Mouse (Mus musculus) layer of hippocampus, adult 11-12 months (tissue): ENCODE results near the gene Dock7.

Experiments
- DNase-seq: peaks from one replicate; pipeline ENCODE4 v3.0.0; 2022; ENCODE audit warnings: low spot score

Gene Dock7

GRCm38 (mm10) chr4:99120211-99121122 lies at the start of gene Dock7:
TSS of gene Dock7 (minus strand) at chr4:99120915.
- DNase-seq, result peak; percentile 65

DNA sequence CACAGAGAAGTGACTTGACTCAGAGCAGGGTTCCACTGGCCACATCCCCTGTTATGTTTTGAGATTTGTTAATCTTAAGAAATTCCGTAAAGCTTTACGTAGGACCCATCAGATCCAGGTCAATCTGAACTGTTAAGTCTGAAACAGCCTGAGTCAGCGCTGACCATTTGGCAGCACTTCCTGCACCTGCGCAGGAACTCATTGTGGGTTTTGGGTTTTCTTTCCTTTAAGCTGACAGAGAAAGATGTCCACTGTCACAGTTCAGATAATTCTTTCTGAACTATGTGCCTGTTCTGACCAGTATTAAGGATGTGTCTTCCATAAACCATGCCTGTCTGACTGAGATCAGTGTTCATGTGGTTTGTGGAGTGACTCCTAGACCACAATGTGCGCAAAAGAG lies 48.2 kb upstream of the Dock7 start:
- DNase-seq, result no peak

GRCm38 (mm10) chr4:99163547-99163946 lies 42.8 kb upstream of the Dock7 start:
- no peak for DNase-seq

- no peak for DNase-seq
Measured at GRCm38 (mm10) chr4:99163001-99163400, 42.3 kb upstream of the Dock7 start.

- DNase-seq, result no peak
Measured at GRCm38 (mm10) chr4:99161457-99161971, 40.8 kb upstream of the Dock7 start.

GRCm38 (mm10) chr4:99160899-99161298 lies 40.2 kb upstream of the Dock7 start:
- DNase-seq, result no peak

DNA sequence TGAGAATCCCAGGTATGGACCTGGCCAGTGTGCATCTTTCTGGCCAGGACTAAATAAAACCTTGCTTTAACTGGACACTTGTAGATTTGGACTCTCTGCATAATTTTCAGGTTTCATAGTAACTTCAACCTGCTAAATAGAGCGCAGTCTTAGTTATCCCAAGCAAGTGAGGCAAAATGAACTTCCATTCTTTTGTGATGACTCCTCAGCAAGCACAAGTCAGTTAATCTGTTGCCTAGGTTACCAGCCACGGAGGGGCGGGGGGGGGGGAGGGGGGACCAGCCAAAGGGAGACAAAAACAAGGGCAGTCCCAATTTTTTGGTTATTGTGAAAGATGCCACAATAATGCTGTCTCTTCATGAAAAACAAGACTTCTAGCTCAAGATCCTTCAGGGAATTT lies 39.7 kb upstream of the Dock7 start:
- no peak for DNase-seq

DNA sequence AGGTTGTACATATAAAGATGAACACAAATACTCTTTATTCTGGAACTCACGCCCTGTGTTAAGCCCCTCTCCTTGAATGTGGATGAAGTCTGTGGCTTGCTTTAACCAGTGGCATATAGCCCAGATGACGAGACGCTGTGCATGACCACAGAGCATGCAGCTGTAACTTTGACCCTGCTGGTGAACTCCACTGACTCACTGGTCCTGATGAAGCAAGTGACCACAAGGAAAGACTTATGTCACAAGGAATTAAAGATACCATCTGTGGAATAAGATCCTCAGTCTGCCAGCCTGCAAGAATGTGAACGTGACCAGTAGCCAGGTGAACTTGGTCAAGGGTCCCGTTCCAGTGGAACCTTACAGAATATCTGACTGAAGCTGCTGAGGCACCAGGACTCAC lies 37.8 kb upstream of the Dock7 start:
- DNase-seq, result no peak

- DNase-seq, result no peak
Measured at GRCm38 (mm10) chr4:99156641-99157307, 36.1 kb upstream of the Dock7 start.

DNA sequence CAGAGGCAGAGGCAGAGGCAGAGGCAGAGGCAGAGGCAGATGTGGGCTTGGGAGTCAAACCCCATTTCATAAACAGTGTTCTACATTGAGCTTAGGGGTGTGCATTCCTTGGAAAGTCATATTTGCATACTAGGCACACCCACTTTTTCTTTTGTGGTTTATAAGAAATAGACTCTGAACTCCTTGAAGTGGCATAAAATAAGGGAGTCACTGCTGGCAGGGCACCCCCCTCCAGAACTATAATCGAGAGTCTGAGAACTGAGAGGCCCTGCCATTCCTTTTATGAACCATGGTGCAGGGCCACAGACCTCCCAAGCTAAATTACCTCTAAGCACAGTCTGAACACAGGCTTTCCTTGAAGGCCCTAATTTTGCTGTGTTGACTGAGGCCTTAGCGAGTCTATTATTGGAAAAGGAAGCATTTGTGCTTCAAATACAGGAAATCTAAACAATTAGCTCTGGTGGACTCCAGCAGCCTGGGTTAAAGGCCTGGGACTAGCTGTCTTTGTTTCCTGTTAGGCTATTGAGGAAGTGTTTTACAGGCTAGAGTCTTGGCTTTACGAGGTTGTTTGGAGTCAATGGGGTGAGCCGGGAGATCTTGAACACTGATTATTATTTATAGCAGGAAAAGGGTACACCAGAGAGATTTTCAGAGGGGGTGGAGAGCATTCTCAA lies 31.3 kb upstream of the Dock7 start:
- DNase-seq, result no peak

DNA sequence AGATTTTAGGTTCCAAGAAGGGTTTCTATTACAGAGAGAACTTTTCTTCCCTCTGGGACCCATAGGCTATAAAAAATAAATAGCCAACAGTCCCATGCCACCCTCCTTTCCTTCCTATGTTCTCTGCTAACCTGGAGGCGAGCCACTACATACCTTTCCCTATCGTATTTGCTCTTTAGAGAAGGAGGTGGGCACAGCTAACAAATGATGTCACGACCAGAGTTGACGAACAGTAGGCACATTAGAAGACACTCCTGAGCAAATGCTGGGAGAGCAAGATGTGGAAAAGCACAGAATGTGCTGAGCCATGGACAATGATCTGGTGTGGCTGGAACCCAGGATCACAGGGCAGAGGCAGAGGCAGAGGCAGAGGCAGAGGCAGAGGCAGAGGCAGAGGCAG lies 30.7 kb upstream of the Dock7 start:
- DNase-seq, result no peak

- DNase-seq, result no peak
Measured at GRCm38 (mm10) chr4:99143323-99143722, 22.6 kb upstream of the Dock7 start.

GRCm38 (mm10) chr4:99141578-99141977 lies 20.9 kb upstream of the Dock7 start:
- no peak for DNase-seq

GRCm38 (mm10) chr4:99141171-99141570 lies 20.5 kb upstream of the Dock7 start:
- no peak for DNase-seq

DNA sequence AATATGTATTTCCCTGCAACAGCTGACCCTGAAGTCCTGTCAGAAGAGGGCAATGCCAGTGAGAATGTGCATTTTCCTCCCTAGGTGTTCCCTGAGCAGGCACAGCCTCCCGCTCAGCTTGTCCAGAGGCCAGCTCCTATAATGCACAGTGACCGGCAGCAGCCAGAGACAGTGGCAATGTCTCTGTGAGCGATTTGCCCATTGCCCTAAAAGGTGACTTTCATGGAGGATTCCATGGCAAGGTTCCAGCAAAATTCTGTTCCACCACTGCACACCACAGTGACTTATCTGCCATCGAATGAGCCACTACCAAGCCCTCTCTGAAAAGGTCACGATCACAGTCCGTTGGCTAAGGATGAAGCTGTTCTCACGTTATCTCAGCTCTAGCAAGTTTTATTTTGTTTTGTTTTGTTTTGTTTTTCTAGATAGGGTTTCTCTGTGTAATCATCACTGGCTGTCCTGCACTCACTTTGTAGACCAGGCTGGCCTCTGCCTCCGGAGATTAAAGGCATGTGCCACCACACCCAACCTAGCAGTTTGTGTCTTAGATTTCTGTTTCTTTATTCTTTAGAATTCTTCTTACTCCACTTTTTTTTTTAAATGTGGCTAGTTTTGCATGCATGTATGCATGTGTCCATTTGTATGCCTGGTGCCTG lies 17.4 kb upstream of the Dock7 start:
- no peak for DNase-seq

GRCm38 (mm10) chr4:99134522-99134921 lies 13.8 kb upstream of the Dock7 start:
- DNase-seq, result no peak

DNA sequence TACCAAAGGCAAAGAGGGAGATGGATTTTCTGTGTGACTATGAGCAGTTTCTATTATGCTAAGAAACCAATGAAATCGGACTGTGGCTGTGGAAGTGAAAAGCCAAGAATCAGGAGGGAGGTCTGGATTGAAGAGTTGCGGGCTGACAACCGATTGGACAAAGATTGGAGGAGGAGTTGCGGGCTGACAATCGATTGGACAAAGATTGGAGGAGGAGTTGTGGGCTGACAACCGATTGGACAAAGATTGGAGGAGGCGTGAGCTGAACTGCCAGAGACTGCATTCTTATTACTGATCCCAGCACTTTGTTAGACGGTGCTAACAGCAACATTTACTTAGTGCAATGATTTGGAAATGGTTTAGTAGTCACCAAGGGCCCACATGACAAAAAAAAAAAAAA lies 12.6 kb upstream of the Dock7 start:
- no peak for DNase-seq

DNA sequence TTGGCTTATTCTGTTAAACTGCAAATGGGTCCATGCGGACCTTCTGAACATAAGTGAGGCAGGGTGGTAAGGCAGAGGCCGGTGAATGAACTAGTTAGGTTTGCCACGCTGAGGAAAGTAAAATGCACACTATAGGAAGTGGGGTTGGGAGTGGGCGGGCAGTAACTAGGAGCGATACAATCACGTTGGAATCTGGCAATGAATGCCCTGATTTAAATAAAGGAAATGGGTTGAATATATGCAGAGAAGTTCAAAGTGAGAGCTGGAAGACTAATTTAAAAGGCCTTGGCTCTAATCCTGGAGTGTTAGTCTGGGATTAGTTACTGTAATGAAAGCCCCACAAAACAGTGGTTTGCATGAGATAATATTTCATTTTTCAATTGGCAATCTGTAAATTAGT lies 12.0 kb upstream of the Dock7 start:
- no peak for DNase-seq

- no peak for DNase-seq
Measured at GRCm38 (mm10) chr4:99131227-99131653, 10.5 kb upstream of the Dock7 start.

- DNase-seq, result no peak
Measured at GRCm38 (mm10) chr4:99123546-99123945, 2.8 kb upstream of the Dock7 start.

DNA sequence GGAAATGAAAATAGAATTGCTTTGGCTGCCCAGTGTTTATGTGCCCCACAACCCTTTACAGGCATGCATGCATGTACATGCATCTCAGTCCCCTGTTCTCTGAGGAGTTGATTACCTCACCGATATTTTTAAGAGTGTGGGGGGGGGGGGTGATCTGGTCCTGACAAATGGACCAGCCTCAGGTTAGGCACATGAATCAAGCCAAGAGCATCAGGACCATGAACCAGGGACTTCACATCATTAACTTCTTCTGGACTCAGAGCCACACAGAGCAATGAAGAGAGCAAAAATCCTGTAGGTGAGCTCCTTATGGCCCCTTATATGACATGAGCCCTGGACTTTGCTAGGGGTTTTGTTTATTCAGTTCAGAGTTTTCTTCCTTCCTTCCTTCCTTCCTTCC lies 2.1 kb upstream of the Dock7 start:
- DNase-seq, result no peak

GRCm38 (mm10) chr4:99122047-99122446 lies 1.3 kb upstream of the Dock7 start:
- no peak for DNase-seq
